In the genomic region with DNA sequence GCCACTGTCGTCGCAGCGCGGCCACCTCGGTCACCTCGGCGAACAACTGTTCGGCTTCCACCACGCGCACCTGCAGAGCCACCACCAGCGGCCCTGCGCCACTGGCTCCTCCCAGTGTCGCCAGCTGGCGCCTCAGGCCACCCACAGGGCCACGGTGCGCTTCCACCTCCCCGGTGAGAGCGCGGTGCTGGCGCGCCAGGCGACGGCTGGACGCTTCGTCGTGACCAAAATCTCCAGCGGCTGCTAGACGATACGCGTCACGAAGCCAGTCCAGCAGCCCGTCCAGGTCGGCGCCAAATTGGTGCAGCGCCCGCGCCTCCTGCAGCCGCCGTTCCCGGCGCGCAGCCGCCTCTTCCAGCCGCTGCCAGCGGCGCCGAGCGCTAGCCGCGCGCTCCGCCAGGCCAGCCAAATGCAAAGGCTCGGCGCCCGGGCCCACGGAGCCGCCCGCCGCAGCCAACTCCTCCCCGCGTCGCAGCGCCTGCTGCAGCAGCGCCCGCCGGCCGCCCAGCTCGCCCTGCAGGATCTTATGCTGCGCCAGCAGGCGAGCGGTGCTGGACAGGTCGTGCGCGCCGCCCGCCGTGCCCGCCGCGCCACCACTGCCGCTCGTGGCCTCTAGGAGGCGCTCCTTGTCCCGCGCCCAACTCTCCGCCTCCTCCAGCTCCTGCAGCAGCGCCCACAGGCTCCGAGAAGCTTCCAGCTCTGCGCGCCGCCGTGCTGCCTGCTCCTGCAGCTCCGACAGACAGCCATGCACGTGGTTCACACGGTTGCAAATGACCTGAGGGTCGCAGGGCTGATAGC, we compare ENCODE assay signal across 8 mouse cellular contexts. TPM values are rescaled to one million over a fixed set of nuclear protein-coding genes. Genes with fewer than 3 reads are reported as not detected.
A peak's percentile ranks its signal among the peaks of the same experiment; 100 is the strongest.
DNase-seq lines count a peak whose midpoint lies in the region; ATAC-seq and TF ChIP-seq lines count a peak whose summit lies in the region.

No protein-coding gene starts in this region.

- peaks cover 20% of the 10 kb centered on the region for H3K36me3 ChIP-seq in forebrain, postnatal 0 days (ENCODE audit: insufficient read depth)

- no peak overlapping the region for H3K27ac ChIP-seq in forebrain, postnatal 0 days (ENCODE audit: low read depth, low read length)

- WGBS in forebrain, postnatal 0 days = 6% methylated on average over 71 of the region's 96 CpGs

- peak overlapping the region; percentile 35 for H3K4me3 ChIP-seq in forebrain, postnatal 0 days (ENCODE audit: low read depth, low read length)

- ATAC-seq in forebrain, postnatal 0 days = peak; percentile 75
- ATAC-seq in hematopoietic stem cell, adult 5-6 weeks (replicated peaks in 1 of 2; ENCODE audit: insufficient read depth in 1 of 2, low FRiP score in 2 of 2, low TSS enrichment in 1 of 2, low read depth in 1 of 2, poor library complexity in 2 of 2, severe bottlenecking in 2 of 2) = peak; percentile 62 to 86

- no peaks in the 10 kb centered on the region for H3K9me3 ChIP-seq in forebrain, postnatal 0 days (ENCODE audit: low read length)

- peak overlapping the region; percentile 62 for H3K4me2 ChIP-seq in forebrain, postnatal 0 days (ENCODE audit: low read depth)

- H3K27me3 ChIP-seq in forebrain, postnatal 0 days (ENCODE audit: insufficient read depth, low read length) = peaks cover 60% of the 10 kb centered on the region

- H3K4me1 ChIP-seq in forebrain, postnatal 0 days (ENCODE audit: insufficient read depth) = no peaks in the 10 kb centered on the region

- H3K9ac ChIP-seq in forebrain, postnatal 0 days = peak overlapping the region; percentile 14; the same call in 1 of the 2 replicates

- peak; percentile 78 for TF ChIP-seq CTCF in forebrain, postnatal 0 days (IDR thresholded peaks at IDR 0.05; ENCODE audit: low read depth)

- DNase-seq in T-cell, adult 2 months (ENCODE audit: low spot score) = peak; percentile 40
- DNase-seq in cerebellum, adult 9-11 months = peak; percentile 91
- DNase-seq in forebrain, postnatal 0 days = peak; percentile 77
- DNase-seq in layer of hippocampus, adult 9-11 months = peak; percentile 71
- DNase-seq in lung, postnatal 10 days = peak; percentile 78
- DNase-seq in ovary, postnatal 14 days (ENCODE audit: low spot score) = peak; percentile 72
- DNase-seq in thymus, postnatal 25 days = peak; percentile 53

RNA-seq across cellular contexts. Expression of a gene that starts 38.9 kb away (rescaled TPM):
- total RNA-seq in forebrain, postnatal 0 days (2014; rRNA removed) = 18.8 and 22.3 TPM in 2 replicates
- 2.5 and 3.8 TPM in 2 replicates for polyA plus RNA-seq in forebrain, postnatal 0 days (2015; fragmentation: Nextera tagmentation; extraction: Ambion mirVana)
- 0.31 TPM in 1 of 2 replicates, not detected in the other for total RNA-seq in hematopoietic stem cell, adult 5-6 weeks (2017)

RNA-seq across cellular contexts. Expression of a gene that starts 39.2 kb away (rescaled TPM):
- 11.6 and 14.3 TPM in 2 replicates for total RNA-seq in forebrain, postnatal 0 days (2014; rRNA removed)
- 16.3 and 18.9 TPM in 2 replicates for polyA plus RNA-seq in forebrain, postnatal 0 days (2015; fragmentation: Nextera tagmentation; extraction: Ambion mirVana)
- total RNA-seq in hematopoietic stem cell, adult 5-6 weeks (2017) = 20.4 and 31.7 TPM in 2 replicates

RNA-seq across cellular contexts. Expression of a gene that starts 51.4 kb away (rescaled TPM):
- not detected in 2 replicates for total RNA-seq in forebrain, postnatal 0 days (2014; rRNA removed)
- polyA plus RNA-seq in forebrain, postnatal 0 days (2015; fragmentation: Nextera tagmentation; extraction: Ambion mirVana) = not detected in 2 replicates
- not detected in 2 replicates for total RNA-seq in hematopoietic stem cell, adult 5-6 weeks (2017)

RNA-seq across cellular contexts. Expression of a gene that starts 52.8 kb away (rescaled TPM):
- 30.2 and 35.6 TPM in 2 replicates for total RNA-seq in forebrain, postnatal 0 days (2014; rRNA removed)
- 31.8 and 33.1 TPM in 2 replicates for polyA plus RNA-seq in forebrain, postnatal 0 days (2015; fragmentation: Nextera tagmentation; extraction: Ambion mirVana)
- 15.8 and 22.4 TPM in 2 replicates for total RNA-seq in hematopoietic stem cell, adult 5-6 weeks (2017)

Comparison
In these comparisons a context has a peak if more than half of its experiments do, and no peak if none do; other contexts are left out.
1. DNase-seq: peak in every context shown above with its lines; median percentile 91 in cerebellum, adult 9-11 months; 78 in lung, postnatal 10 days; 77 in forebrain, postnatal 0 days; 72 in ovary, postnatal 14 days; 71 in layer of hippocampus, adult 9-11 months; 53 in thymus, postnatal 25 days; 40 in T-cell, adult 2 months.
2. RNA of a gene that starts 38.9 kb away (total RNA-seq): 18.8 to 22.3 TPM in forebrain, postnatal 0 days; 0.31 TPM in hematopoietic stem cell, adult 5-6 weeks; every median in the first group is over 10 times any median in the second.